Mouse (Mus musculus) CD4-positive helper T cell, adult 2 months (primary cell): ENCODE measurements around the gene S100a3.

ENCODE experiments used
- DNase-seq: peaks from one replicate; pipeline ENCODE4 v3.0.0-alpha.2; 2012; ENCODE audit warnings: low read depth, missing footprints, low spot score

The S100a3 gene

GRCm38 (mm10) chr3:90574691-90575090, 14.3 kb downstream of the S100a3 start:
- no peak for DNase-seq

GRCm38 (mm10) chr3:90575320-90575719, 14.9 kb downstream of the S100a3 start:
- DNase-seq = no peak

- no peak for DNase-seq
Measured at GRCm38 (mm10) chr3:90576351-90577001, 16.1 kb downstream of the S100a3 start.

GRCm38 (mm10) chr3:90579433-90579832, 19.1 kb downstream of the S100a3 start:
- DNase-seq = no peak

GRCm38 (mm10) chr3:90581141-90581540, 20.8 kb downstream of the S100a3 start:
- no peak for DNase-seq

GRCm38 (mm10) chr3:90582156-90582555, 21.8 kb downstream of the S100a3 start:
- DNase-seq = peak; percentile 21

- no peak for DNase-seq
Measured at GRCm38 (mm10) chr3:90582556-90582955, 22.2 kb downstream of the S100a3 start.

GRCm38 (mm10) chr3:90583893-90584292, 23.5 kb downstream of the S100a3 start:
- DNase-seq = no peak

GRCm38 (mm10) chr3:90585595-90585994, 25.2 kb downstream of the S100a3 start:
- DNase-seq = peak; percentile 80

- DNase-seq = peak; percentile 74
Measured at GRCm38 (mm10) chr3:90586016-90586643, 25.8 kb downstream of the S100a3 start.

GRCm38 (mm10) chr3:90586906-90587305, 26.5 kb downstream of the S100a3 start:
- DNase-seq = peak; percentile 91

- DNase-seq = peak; percentile 74
Measured at GRCm38 (mm10) chr3:90587361-90588101, 27.2 kb downstream of the S100a3 start.

GRCm38 (mm10) chr3:90589390-90589789, 29.0 kb downstream of the S100a3 start:
- DNase-seq = peak; percentile 72

GRCm38 (mm10) chr3:90589947-90590346, 29.6 kb downstream of the S100a3 start, which contains the start of gene S100a2:
S100a2 (plus strand) TSS chr3:90590247.
- no peak for DNase-seq

GRCm38 (mm10) chr3:90594466-90594865, 34.1 kb downstream of the S100a3 start:
- no peak for DNase-seq

GRCm38 (mm10) chr3:90595556-90595955, 35.2 kb downstream of the S100a3 start:
- no peak for DNase-seq

GRCm38 (mm10) chr3:90596810-90597209, 36.4 kb downstream of the S100a3 start:
- DNase-seq = no peak

GRCm38 (mm10) chr3:90597736-90598135, 37.4 kb downstream of the S100a3 start:
- no peak for DNase-seq

- no peak for DNase-seq
Measured at GRCm38 (mm10) chr3:90598212-90598611, 37.8 kb downstream of the S100a3 start.

GRCm38 (mm10) chr3:90599401-90599800, 39.0 kb downstream of the S100a3 start:
- no peak for DNase-seq

GRCm38 (mm10) chr3:90600036-90600435, 39.7 kb downstream of the S100a3 start:
- DNase-seq = no peak

- DNase-seq = no peak
Measured at GRCm38 (mm10) chr3:90600458-90601195, 40.2 kb downstream of the S100a3 start.
